ENCODE assay signal across 28 mouse cellular contexts in the genomic region with DNA sequence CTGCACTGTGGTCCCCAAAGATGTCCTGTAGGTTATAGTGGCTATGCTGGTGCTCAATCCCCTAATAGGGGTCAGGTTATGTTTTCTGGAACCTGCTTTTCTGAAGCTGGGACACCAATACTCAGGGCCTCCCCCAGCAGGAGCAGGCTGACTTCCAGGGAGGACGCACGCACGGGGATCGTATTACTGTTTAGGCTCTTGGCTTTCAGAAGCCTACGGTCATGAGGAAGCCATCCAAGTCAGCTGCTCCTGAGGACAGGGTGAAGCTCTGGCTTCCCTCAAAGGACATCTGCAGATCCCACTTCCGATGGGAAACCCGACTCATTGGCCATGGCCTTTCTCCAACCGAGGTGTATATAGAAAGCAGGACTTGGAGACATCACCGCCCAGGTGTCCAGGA. TPM values are rescaled to one million over a fixed set of nuclear protein-coding genes. Genes with fewer than 3 reads are reported as not detected.
DNase-seq lines count a peak whose midpoint lies in the region; TF ChIP-seq lines count a peak whose summit lies in the region.
"Had no signal": no experiment of that assay in that cellular context is flagged by ENCODE, and none has a peak within 500 bp of the region (broad histone marks: within the 10 kb centered on the region; RNA-seq: fewer than 3 reads in every experiment).

No protein-coding gene starts in this region.

- no peak overlapping the region for H3K4me3 ChIP-seq in gastrocnemius, adult 2 months
- H3K4me3 ChIP-seq: erythroblast, embryonic 14.5 days; forebrain, embryonic 12.5 days; heart, embryonic 13.5 days; limb, embryonic 10.5 days; limb, embryonic 15.5 days; liver, embryonic 13.5 days; megakaryocyte, embryonic 14.5 days; midbrain, embryonic 12.5 days; neural tube, embryonic 13.5 days; stomach, embryonic 15.5 days had no signal

- no peak for TF ChIP-seq CTCF in gastrocnemius, adult 2 months (IDR thresholded peaks at IDR 0.05)

- H3K27ac ChIP-seq in gastrocnemius, adult 2 months: peak overlapping the region; percentile 90
- H3K27ac ChIP-seq: heart, embryonic 13.5 days; limb, embryonic 10.5 days; limb, embryonic 15.5 days; liver, embryonic 13.5 days; neural tube, embryonic 13.5 days; stomach, embryonic 15.5 days had no signal

- peak; percentile 48 for DNase-seq in cerebellum, adult 9-11 months
- no peak for DNase-seq in cerebellum, adult 11-12 months
- peak; percentile 42 to 55 for DNase-seq in heart, adult 18-20 months
- DNase-seq in heart, postnatal 14 days: no peak
- peak; percentile 90 for DNase-seq in gastrocnemius, adult 2 months
- DNase-seq in gastrocnemius, postnatal 36 days: peak; percentile 51 to 64
- DNase-seq in adrenal gland, adult 8-10 months: no peak
- DNase-seq: adrenal gland, postnatal 10 days; embryo, embryonic 11 days; heart, postnatal 10 days; kidney, adult 11 months; kidney, postnatal 14 days; layer of hippocampus, adult 9-11 months; liver, embryonic 13.5 days; lung, adult 18-20 months; lung, postnatal 4 days had no signal

- intact Hi-C loops in heart, postnatal 14 days (cut with DNase I): no loop called here
- intact Hi-C loops in gastrocnemius, adult 2 months (cut with DNase I): no loop called here
- intact Hi-C loops in gastrocnemius, postnatal 36 days (cut with DNase I): no loop called here

RNA-seq across cellular contexts. Expression of a gene that starts 43.1 kb away (rescaled TPM):
- not detected for total RNA-seq in heart, adult 18-20 months (2021)
- not detected for total RNA-seq in heart, postnatal 14 days (2021)
- total RNA-seq in gastrocnemius, adult 2 months (2021): not detected
- not detected for total RNA-seq in gastrocnemius, postnatal 36 days (2021)
- total RNA-seq in adrenal gland, adult 8-10 months (2022): not detected
- total RNA-seq: adrenal gland, postnatal 10 days; CH12.LX; ES-E14; heart, postnatal 10 days; left cerebral cortex, postnatal 10 days had no signal

Comparison
In these comparisons a context has a peak if more than half of its experiments do, and no peak if none do; other contexts are left out.
1. DNase-seq: peak in cerebellum, adult 9-11 months (single experiment), heart, adult 18-20 months (2 of 2), gastrocnemius, adult 2 months (single experiment) and gastrocnemius, postnatal 36 days (2 of 2); none in cerebellum, adult 11-12 months (single experiment), heart, postnatal 14 days (0 of 2) and adrenal gland, adult 8-10 months (single experiment).